Mouse (Mus musculus): ENCODE measurements around the gene Olfr1511.
"Not testable (repeated sequence)": the region's sequence is repeated elsewhere in the genome, so short reads cannot be mapped to it uniquely, and the experiment has no call there.

The Olfr1511 gene

DNA sequence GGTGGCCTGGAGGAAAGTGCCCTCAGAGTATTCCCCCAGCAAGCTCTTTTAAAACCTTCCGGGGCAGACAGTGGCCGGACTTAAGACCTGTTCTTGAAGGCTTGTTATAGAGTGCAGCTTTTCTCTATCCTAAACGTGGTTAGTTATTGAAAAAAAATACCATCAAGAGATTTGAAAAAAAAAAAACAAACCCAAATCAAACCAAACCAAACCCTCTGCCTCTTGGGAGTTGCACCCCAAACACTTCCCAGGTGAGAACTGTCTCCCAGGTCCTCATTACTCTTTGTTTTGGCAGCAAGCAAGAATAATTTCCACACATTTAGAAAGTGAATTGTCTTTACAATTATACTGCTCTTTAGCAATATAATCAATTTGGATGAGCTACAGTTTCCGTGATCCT lies at the start of gene Olfr1511:
TSS of gene Olfr1511 (minus strand) at position 101 of the 400 bp plus-strand sequence.
- no peak for DNase-seq (ENCODE audit: low read depth, low spot score)

DNA sequence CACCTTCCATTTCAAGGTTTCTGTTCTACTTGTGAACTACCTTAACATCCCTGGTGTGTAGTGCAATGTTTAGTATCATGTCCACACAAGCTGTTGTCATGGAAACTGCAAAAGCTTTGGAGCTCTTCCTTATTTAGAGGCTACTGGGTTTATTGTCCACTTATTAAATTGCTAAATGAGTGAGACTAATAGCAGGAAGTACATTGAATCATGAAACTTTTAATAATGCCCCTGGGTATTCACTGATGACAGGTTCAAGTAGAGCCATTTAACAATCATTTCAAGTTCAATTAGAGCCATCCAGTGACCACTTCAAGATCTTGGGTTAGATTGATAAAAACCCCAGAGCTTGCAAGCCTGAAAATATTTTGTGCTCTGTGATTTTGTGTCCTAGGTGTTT lies 45.5 kb upstream of the Olfr1511 start, which contains the start of gene Olfr1509:
TSS of gene Olfr1509 (plus strand) at position 301 of the 400 bp plus-strand sequence.
- no peak for DNase-seq (ENCODE audit: low read depth, low spot score)

DNA sequence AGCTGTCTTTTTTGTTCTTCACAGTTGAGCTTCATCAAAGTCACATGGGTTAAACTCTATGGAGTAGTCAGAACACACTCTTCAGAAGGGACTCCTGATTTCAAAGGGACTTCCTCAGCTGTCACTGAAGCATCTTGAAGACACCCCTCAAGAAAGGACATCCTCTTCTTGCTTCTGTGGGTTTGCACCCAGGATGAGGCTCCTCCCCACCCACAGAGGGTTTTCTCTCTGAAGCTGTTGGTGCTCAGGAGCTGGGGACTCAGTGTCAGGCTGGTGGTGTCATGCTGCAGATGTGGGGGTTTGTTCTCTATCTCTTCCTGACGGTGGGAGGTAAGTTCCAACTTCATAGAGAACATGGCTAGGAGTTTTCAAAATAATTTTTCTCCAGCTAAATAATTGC lies 30.5 kb upstream of the Olfr1511 start:
- DNase-seq (ENCODE audit: low read depth, low spot score): no peak

DNA sequence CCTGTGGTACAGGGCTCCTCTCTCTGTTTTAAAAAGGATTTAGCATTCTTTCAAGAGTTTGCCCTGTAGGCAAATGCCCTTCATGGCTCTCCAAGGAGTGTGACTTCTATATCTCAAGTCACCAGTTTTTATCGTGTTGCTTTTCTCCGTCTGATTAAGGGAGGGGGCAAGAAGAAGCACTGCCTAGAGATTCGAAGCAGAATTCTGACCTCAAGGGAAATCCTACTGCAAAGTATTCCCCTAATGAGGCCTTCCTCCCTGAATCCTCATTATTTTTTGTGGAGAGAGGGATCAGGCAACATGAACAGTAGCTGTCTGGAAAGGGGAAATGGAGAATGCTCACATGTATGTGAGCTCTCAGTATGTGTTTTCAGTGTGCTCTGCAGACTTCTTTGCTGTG lies 17.1 kb upstream of the Olfr1511 start, which contains the start of gene Olfr1510:
TSS of gene Olfr1510 (minus strand) at position 101 of the 400 bp plus-strand sequence.
- DNase-seq (ENCODE audit: low read depth, low spot score): no peak

DNA sequence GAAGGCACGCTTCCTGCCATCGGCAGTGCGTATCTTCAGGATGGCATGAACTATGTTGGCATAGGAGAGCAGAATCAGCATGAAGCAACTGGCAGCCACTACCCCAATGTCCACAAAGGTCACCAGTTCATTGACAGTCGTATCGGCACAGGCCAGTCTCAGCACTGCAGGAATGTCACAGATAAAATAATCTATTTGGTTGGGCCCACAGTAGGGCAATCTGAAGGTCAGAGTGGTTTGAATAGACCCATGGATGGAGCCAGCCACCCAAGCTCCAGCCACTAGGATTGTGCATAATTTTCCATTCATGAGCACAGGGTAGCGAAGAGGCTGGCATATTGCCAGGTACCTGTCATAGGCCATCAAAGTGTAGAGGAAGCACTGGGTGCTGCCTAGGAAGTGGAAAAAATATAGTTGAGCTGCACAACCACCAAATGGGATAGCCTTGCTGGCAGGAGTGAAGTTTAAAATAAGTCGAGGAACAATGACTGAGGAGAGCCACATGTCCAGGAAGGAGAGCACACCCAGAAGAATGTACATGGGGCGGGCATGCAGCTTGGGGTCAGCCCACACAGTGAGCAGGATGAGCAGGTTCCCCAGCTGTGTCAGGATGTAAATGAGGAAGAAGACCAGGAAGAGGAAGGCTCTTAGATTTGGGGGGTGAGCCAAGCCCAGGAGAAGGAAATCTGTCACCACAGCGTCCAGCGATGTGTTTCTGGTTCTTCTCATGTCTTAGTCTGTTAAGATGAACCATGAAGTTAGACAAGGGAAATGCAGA lies 13.2 kb upstream of the Olfr1511 start:
- not testable (repeated sequence) for DNase-seq (ENCODE audit: low read depth, low spot score)

DNA sequence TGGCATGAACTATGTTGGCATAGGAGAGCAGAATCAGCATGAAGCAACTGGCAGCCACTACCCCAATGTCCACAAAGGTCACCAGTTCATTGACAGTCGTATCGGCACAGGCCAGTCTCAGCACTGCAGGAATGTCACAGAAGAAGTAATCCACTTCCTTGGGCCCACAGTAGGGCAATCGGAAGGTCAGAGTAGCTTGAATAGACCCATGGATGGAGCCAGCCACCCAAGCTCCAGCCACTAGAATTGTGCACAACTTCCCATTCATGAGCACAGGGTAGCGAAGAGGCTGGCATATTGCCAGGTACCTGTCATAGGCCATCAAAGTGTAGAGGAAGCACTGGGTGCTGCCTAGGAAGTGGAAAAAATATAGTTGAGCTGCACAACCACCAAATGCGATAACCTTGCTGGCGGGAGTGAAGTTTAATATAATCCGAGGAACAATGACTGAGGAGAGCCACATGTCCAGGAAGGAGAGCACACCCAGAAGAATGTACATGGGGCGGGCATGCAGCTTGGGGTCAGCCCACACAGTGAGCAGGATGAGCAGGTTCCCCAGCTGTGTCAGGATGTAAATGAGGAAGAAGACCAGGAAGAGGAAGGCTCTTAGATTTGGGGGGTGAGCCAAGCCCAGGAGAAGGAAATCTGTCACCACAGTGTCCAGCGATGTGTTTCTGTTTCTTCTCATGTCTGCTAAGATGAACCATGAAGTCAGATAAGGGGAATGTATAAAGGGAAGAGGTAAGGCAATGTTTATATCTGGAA lies 6.9 kb downstream of the Olfr1511 start:
- DNase-seq (ENCODE audit: low read depth, low spot score): not testable (repeated sequence)

DNA sequence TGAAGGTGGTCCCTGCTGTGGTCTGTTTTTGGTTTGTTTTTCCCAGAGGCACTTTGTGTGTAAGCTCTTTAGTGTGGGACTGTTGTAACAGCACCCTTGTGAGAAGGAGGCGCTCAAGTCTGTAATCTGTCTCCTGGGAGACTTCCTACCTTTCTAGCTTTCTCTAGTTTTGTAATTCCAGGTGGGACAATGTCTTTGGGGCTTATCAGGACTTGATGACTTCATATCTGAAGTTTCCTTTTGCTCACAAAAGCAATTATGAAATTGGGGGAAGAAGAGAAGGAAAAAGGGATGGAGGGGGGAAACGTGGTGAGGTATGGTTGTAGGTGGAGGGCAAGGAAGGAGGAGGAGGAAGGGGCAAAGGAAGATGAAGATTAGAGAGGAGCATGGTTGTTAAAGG lies 18.1 kb downstream of the Olfr1511 start, which contains the start of gene Olfr1512:
TSS of gene Olfr1512 (minus strand) at position 101 of the 400 bp plus-strand sequence.
- DNase-seq (ENCODE audit: low read depth, low spot score): no peak

DNA sequence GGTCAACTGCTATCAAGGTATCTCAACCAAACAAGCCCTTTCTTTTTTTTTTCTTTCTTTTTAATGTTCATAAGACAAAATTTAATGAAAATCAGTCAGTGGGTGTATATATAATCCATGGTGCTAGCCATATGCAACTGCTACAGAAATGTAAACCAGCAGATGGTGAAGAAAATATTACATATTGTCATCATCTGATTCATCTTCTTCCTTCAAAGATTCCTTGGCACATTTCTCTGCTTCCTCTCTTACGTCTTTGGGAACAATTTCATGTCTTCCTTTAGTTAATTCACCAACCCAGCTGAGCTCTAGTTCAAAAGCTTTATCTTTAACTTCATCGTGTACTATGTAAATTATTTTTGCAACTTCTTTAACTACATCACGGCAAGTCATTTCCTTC lies 28.4 kb downstream of the Olfr1511 start:
- no peak for DNase-seq (ENCODE audit: low read depth, low spot score)

DNA sequence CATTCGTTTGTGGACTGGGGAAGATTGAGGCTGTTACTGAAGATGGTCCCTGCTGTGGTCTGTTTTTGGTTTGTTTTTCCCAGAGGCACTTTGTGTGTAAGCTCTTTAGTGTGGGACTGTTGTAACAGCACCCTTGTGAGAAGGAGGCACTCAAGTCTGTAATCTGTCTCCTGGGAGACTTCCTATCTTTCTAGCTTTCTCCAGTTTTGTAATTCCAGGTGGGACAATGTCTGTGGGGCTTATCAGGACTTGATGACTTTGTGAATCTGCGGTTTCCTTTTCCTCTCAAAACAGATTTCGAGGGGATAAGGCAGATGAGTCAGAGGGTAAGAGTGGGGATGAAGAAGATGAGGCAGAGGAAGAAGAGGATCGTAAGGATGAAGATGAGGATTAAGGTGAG lies 40.9 kb downstream of the Olfr1511 start, which contains the start of gene Olfr1513:
TSS of gene Olfr1513 (minus strand) at position 101 of the 400 bp plus-strand sequence.
- no peak for DNase-seq (ENCODE audit: low read depth, low spot score)
